Mouse (Mus musculus) layer of hippocampus, adult 11-12 months (tissue): ENCODE results near the gene Ext2.

Experiments used
- DNase-seq: peaks from one replicate; pipeline ENCODE4 v3.0.0; 2022; ENCODE audit warnings: low spot score

Ext2 gene

GRCm38 (mm10) chr2:93624665-93625408, 197.5 kb downstream of the Ext2 start:
- no peak for DNase-seq

DNA sequence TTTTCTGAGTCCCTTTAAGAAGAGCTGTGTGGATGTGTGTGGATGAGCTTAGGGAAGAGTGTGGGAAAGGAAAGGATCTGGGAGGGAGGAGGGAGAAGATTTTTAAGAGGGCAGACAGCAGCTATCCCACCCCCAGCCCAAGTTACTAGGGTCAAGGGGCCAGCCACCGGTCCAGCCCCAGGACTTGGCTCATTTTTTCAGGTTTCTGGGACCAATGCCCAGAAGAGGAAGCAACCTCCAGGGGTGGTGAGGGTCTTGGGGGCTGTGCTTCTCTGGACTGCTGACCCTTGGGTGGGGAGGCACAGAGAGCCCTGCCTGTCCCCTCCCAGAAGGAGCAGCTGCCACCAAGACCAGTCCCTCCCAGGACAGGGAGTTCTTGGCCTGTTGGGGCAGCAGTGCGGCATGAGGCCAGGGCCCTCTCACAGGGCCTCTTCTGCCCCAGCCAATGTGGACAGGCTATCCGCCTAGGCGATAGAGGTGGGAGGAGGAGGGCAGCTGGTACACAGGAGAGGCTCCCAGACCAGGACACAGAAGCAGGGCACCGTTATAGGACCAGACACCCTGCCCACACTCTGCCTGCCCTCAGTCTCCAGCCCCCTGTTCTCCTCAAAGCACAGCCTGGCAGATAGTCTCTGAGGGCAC, 203.0 kb downstream of the Ext2 start:
- no peak for DNase-seq

- DNase-seq: no peak
Measured at GRCm38 (mm10) chr2:93618447-93619199, 203.7 kb downstream of the Ext2 start.

- no peak for DNase-seq
Measured at GRCm38 (mm10) chr2:93615845-93616689, 206.3 kb downstream of the Ext2 start.

DNA sequence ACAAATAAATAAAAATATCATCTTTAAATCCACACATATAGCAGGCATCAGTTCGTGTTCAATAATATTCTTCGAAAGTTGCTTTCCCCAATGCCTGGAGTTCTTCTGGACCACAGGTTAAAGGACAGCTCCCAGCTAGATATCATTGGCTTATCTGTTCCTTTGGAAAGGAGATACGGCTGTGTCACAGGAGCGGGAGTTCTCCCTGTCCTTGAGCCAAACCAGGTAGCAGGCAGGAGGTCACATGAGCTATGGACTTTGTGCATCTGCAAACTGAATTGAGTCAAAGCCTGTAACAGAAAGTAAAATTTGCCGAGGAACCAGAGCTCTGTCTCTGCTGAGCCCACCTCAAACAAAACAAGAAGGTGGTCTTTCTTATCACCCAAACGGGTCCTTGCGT, 209.3 kb downstream of the Ext2 start:
- no peak for DNase-seq
